Mouse (Mus musculus): ENCODE measurements around the gene Ephb2.

DNA sequence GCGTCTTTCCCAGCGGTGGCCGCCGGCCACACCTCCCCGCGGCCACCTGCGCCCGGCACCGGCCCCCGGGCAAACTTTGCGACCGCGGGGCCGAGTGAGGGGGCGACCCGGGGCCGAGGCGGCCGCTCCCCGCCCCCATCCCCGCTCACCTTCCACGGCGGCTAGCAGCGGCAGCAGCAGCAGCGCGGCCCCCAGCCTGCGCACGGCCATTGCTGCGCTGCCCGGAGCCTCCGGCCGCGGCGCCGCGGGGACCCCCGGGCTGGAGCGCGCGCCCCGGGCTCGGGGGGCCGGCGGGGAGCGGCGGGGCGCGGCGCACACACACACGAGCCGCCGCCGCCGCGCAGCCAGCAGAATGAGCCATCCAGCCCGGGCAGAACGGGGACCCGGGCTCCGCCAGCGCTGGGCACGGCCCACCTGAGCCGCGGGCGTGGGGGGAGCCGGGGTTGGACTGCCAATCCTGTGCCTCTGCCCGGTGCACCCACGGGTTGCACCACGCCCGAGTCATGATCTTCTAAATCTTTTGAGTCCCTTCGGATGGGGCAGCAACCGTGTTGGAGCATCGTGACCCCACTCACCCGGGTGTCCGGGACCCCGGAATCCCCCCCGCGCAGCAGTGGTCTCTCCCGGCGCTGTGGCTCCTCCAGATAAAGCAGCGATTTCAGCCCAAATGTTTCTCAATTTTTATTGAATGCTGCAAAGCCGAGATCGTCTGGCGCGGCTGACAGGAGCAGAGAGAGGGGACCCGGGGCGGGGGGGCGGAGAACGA, at the start of gene Ephb2:
- no peak for TF ChIP-seq EP300 (IDR thresholded peaks at IDR 0.05; ENCODE audit: insufficient read depth, low read depth, low read length)
- TF ChIP-seq POLR2A (IDR thresholded peaks at IDR 0.05; ENCODE audit: insufficient read depth, low read length) = no peak
